ENCODE assay signal across 15 mouse cellular contexts in genomic region chr13:92095131-92096090, GRCm38 (mm10). TPM values are rescaled to one million over a fixed set of nuclear protein-coding genes. Genes with fewer than 3 reads are reported as not detected.
DNase-seq lines count a peak whose midpoint lies in the region; ATAC-seq and TF ChIP-seq lines count a peak whose summit lies in the region.
"Had no signal": no experiment of that assay in that cellular context is flagged by ENCODE, and none has a peak within 500 bp of the region (broad histone marks: within the 10 kb centered on the region; RNA-seq: fewer than 3 reads in every experiment).

No protein-coding gene starts in this region.

- 64% methylated on average over 12 of the region's 12 CpGs for WGBS in intestine, postnatal 0 days

- peak; percentile 13 to 46 for DNase-seq in heart, adult 9 months (ENCODE audit: low spot score in 2 of 2)
- DNase-seq in heart, postnatal 25 days (ENCODE audit: low spot score): no peak
- peak; percentile 64 for DNase-seq in 416B (ENCODE audit: low read depth)
- peak; percentile 86 for DNase-seq in Muller cell, postnatal 12 days (ENCODE audit: inconsistent ontology term)
- peak; percentile 62 to 69 for DNase-seq in kidney, postnatal 25 days
- DNase-seq in left cerebral cortex, adult 2 months (ENCODE audit: extremely low spot score in 1 of 2, low spot score in 2 of 2): no peak
- DNase-seq: cerebellum, adult 9-11 months; gastrocnemius, postnatal 25 days; lung, postnatal 4 days; spleen, adult 18-20 months had no signal

- H3K4me3 ChIP-seq in intestine, postnatal 0 days (ENCODE audit: low read depth, low read length): no peak overlapping the region
- no peak overlapping the region for H3K4me3 ChIP-seq in left cerebral cortex, adult 2 months
- H3K4me3 ChIP-seq: embryonic facial prominence, embryonic 13.5 days; forebrain, embryonic 12.5 days; liver, embryonic 12.5 days had no signal

- no peak overlapping the region for H3K4me2 ChIP-seq in intestine, postnatal 0 days (replicated peaks; ENCODE audit: low read depth)
- H3K4me2 ChIP-seq: embryonic facial prominence, embryonic 13.5 days; forebrain, embryonic 12.5 days; liver, embryonic 12.5 days had no signal

- no peaks in the 10 kb centered on the region for H3K9me3 ChIP-seq in intestine, postnatal 0 days (ENCODE audit: control insufficient read depth)
- H3K9me3 ChIP-seq: embryonic facial prominence, embryonic 13.5 days; forebrain, embryonic 12.5 days; liver, embryonic 12.5 days had no signal

- no peak overlapping the region for H3K27ac ChIP-seq in intestine, postnatal 0 days (ENCODE audit: low read depth, low read length)
- H3K27ac ChIP-seq in left cerebral cortex, adult 2 months: no peak overlapping the region
- H3K27ac ChIP-seq: embryonic facial prominence, embryonic 13.5 days; forebrain, embryonic 12.5 days; liver, embryonic 12.5 days had no signal

- no peaks in the 10 kb centered on the region for H3K27me3 ChIP-seq in intestine, postnatal 0 days (replicated peaks; ENCODE audit: control insufficient read depth, insufficient read depth, low read length)
- H3K27me3 ChIP-seq: embryonic facial prominence, embryonic 13.5 days; forebrain, embryonic 12.5 days; liver, embryonic 12.5 days had no signal

- no peak overlapping the region for H3K9ac ChIP-seq in intestine, postnatal 0 days (ENCODE audit: low read depth, low read length)
- H3K9ac ChIP-seq: embryonic facial prominence, embryonic 13.5 days; forebrain, embryonic 12.5 days; liver, embryonic 12.5 days had no signal

- ATAC-seq in intestine, postnatal 0 days: no peak
- ATAC-seq: activated CD4-positive, CD25-positive, alpha-beta regulatory T cell, adult 4 months; liver, embryonic 12.5 days had no signal

- TF ChIP-seq CTCF in intestine, postnatal 0 days (IDR thresholded peaks at IDR 0.05; ENCODE audit: low read depth): no peak
- TF ChIP-seq CTCF in left cerebral cortex, adult 2 months (IDR thresholded peaks at IDR 0.05): no peak

- intact Hi-C loops in heart, postnatal 25 days (cut with DNase I): no loop called here
- intact Hi-C loops in left cerebral cortex, adult 2 months (cut with DNase I): no loop called here

- H3K36me3 ChIP-seq in intestine, postnatal 0 days (ENCODE audit: control insufficient read depth, insufficient read depth): no peaks in the 10 kb centered on the region
- H3K36me3 ChIP-seq: embryonic facial prominence, embryonic 13.5 days; forebrain, embryonic 12.5 days; liver, embryonic 12.5 days had no signal

- no peaks in the 10 kb centered on the region for H3K4me1 ChIP-seq in intestine, postnatal 0 days (replicated peaks; ENCODE audit: control insufficient read depth, insufficient read depth, low read length)
- H3K4me1 ChIP-seq: embryonic facial prominence, embryonic 13.5 days; forebrain, embryonic 12.5 days; liver, embryonic 12.5 days had no signal

RNA-seq across cellular contexts. Expression of gene Rasgrf2, which starts 36.0 kb away (rescaled TPM):
- 1 to 10 TPM; 6.0 to 6.9 TPM for total RNA-seq in heart, postnatal 25 days (2021)
- polyA plus RNA-seq in intestine, postnatal 0 days (2015; fragmentation: Nextera tagmentation; extraction: Ambion mirVana): 2.8 and 2.9 TPM in 2 replicates
- total RNA-seq in left cerebral cortex, adult 2 months (2021): 100 to 1,000 TPM; 233 to 235 TPM

Comparison
In these comparisons a context has a peak if more than half of its experiments do, and no peak if none do; other contexts are left out.
1. DNase-seq: peak in heart, adult 9 months (2 of 2), 416B (single experiment), Muller cell, postnatal 12 days (single experiment) and kidney, postnatal 25 days (2 of 2); none in heart, postnatal 25 days (single experiment) and left cerebral cortex, adult 2 months (0 of 2).
2. RNA of gene Rasgrf2, which starts 36.0 kb away (total RNA-seq): 233 to 235 TPM in left cerebral cortex, adult 2 months; 6.0 to 6.9 TPM in heart, postnatal 25 days; every median in the first group is over 10 times any median in the second.